Mouse (Mus musculus) CD8-positive naive resting alpha-beta T cell, adult 57 days (primary cell): Measurements from ENCODE around the gene Gm21149. TPM values are rescaled to one million over a fixed set of nuclear protein-coding genes. Genes with fewer than 3 reads are reported as not detected.

ENCODE experiments used
- total RNA-seq: library from RNA; stranded (reverse); gene quantifications from one replicate; pipeline ENCODE4 v1.2.4, GENCODE M21; 2023

Gm21149 gene
- not detected for total RNA-seq

DNA sequence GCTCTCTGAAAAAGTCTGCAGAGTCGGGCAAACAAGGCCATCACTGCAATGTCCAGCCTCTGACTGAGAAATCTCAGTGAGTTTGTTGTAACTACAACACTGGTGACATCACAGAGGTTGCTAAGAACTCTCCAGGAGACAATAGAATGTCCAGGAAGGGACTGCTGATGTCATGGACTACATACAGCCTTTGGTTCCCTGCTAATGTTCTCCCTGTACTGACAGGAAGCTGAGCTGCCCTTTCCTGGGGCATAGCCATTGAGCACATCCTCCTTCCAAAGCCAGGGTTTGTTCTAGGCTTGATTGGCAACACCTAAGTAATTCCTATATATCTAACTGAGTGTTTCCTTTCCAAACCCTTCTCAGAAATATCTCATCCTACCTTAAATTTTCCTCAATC lies at the start of gene Gm21149:
Gm21149 (minus strand) TSS at position 101 of the 400 bp plus-strand sequence.

Other genes with a start within 250 kb of the Gm21149 start
- not detected for gene Gm21190, start 52.7 kb upstream of the Gm21149 start, total RNA-seq
- not detected for gene Gm21083, start 100.8 kb upstream of the Gm21149 start, total RNA-seq
- gene Speer4d, start 142.5 kb upstream of the Gm21149 start, total RNA-seq = not detected
- not detected for gene 4930572O03Rik, start 180.5 kb upstream of the Gm21149 start, total RNA-seq
- gene Speer4c, start 237.7 kb upstream of the Gm21149 start, total RNA-seq = not detected